Mouse (Mus musculus) neural tube, embryonic 15.5 days (tissue): ENCODE data around the gene Ada. TPM values are rescaled to one million over a fixed set of nuclear protein-coding genes. Genes with fewer than 3 reads are reported as not detected.
A peak's percentile ranks its signal among the peaks of the same experiment; 100 is the strongest.

ENCODE experiments used
- ATAC-seq: fragments of 200-750 bp; cut with Nextera tagmentation; 2 replicates; pipeline ENCODE4 v1.8.0; 2017; ENCODE audit warnings: mild to moderate bottlenecking, moderate TSS enrichment, moderate library complexity; ENCODE audit not compliant: low FRiP score
- H3K27ac ChIP-seq: fragments of 300-500 bp; sonication (generic); replicated peaks from 2 replicates; pipeline ENCODE4 v1.5.1; 2015; ENCODE audit warnings: mild to moderate bottlenecking, inconsistent platforms
- H3K27me3 ChIP-seq: fragments of 300-500 bp; sonication (generic); replicated peaks from 2 replicates; pipeline ENCODE4 v1.6.1; 2015; ENCODE audit warnings: inconsistent platforms
- H3K36me3 ChIP-seq: fragments of 300-500 bp; sonication (generic); 2 replicates; pipeline ENCODE4 v1.6.1; 2015; ENCODE audit warnings: inconsistent platforms
- H3K4me1 ChIP-seq: fragments of 300-500 bp; sonication (generic); 2 replicates; pipeline ENCODE4 v1.6.1; 2015; ENCODE audit warnings: inconsistent platforms
- H3K4me2 ChIP-seq: fragments of 300-500 bp; sonication (generic); 2 replicates; pipeline ENCODE4 v1.6.1; 2015; ENCODE audit warnings: inconsistent platforms, mild to moderate bottlenecking, moderate library complexity
- H3K4me3 ChIP-seq: fragments of 300-500 bp; sonication (generic); replicated peaks from 2 replicates; pipeline ENCODE4 v1.5.1; 2015; ENCODE audit warnings: mild to moderate bottlenecking, inconsistent platforms
- H3K9ac ChIP-seq: fragments of 300-500 bp; sonication (generic); replicated peaks from 2 replicates; pipeline ENCODE4 v1.6.1; 2015; ENCODE audit warnings: mild to moderate bottlenecking, inconsistent platforms
- H3K9me3 ChIP-seq: fragments of 300-500 bp; sonication (generic); replicated peaks from 2 replicates; pipeline ENCODE4 v1.6.1; 2016; ENCODE audit warnings: inconsistent platforms
- WGBS: fragments of 180-500 bp; shearing (Covaris S2); methylation state at CpG from one replicate; pipeline ENCODE4 v1.1.7; 2015; ENCODE audit warnings: mixed read lengths; 5-methylcytosine and 5-hydroxymethylcytosine counted together
- polyA plus RNA-seq: library from polyadenylated mRNA; unstranded; fragments of >200 nt; fragmentation: Nextera tagmentation; extraction: Ambion mirVana; gene quantifications from 2 replicates; pipeline ENCODE4 v1.2.1, GENCODE M21; 2015

The Ada gene
- polyA plus RNA-seq, 1 experiment from 2014 or later, result 4.2 TPM

DNA sequence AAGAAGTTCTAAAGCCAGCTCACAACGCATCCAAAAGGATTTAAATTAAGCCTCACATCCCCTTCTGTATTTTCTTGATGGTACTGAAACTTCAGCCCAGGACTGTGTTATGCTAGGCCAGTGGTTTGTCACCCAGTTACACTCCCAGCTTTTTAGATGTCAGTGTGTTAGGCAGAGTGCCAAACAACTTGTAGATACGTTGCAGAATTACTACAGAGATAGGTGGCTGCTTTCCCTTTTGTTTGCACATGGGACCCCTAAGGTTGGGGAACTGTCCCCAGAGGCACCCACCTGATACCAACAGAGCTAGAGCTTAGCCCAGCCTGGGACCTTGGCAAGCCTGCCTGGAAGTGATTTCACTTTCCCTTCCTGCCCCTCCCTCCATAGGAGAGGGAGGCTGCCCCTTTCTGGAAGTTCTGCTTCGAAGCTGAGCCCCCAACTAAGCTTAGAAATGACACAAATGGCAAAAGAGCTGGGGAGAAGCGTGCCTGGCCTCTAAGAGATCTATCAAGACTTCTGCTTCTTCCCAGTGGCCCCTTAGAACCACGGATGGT, 39.4 kb downstream of the Ada start:
- H3K27ac ChIP-seq, result no peak overlapping the region
- no peak overlapping the region for H3K4me2 ChIP-seq
- H3K27me3 ChIP-seq, result no peaks in the 10 kb centered on the region
- 82% methylated on average over 5 of the region's 5 CpGs for WGBS
- ATAC-seq, result no peak
- no peaks in the 10 kb centered on the region for H3K36me3 ChIP-seq
- no peak overlapping the region for H3K4me3 ChIP-seq
- no peaks in the 10 kb centered on the region for H3K9me3 ChIP-seq
- H3K4me1 ChIP-seq, result no peaks in the 10 kb centered on the region
- no peak overlapping the region for H3K9ac ChIP-seq

DNA sequence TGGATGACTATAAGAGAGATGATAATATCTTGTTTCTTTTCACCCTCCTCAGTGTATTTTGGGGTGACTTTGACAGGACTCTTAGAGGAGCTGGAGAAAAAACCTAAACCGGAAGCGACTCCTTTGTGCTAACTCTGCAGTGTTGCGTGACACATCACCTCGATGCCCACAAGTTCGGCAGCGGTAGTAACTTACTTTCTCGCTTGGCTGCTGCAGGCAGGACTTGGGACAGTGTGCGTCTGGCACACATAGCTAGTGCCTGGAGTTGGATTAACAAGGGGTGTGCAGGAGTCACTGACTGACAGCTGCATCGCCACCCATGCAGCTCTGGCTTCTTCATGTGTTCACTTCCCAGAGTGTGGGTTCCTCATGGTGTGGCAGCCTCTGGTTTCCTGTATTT, 40.0 kb downstream of the Ada start:
- ATAC-seq, result no peak
- WGBS, result 91% methylated on average over 9 of the region's 9 CpGs

DNA sequence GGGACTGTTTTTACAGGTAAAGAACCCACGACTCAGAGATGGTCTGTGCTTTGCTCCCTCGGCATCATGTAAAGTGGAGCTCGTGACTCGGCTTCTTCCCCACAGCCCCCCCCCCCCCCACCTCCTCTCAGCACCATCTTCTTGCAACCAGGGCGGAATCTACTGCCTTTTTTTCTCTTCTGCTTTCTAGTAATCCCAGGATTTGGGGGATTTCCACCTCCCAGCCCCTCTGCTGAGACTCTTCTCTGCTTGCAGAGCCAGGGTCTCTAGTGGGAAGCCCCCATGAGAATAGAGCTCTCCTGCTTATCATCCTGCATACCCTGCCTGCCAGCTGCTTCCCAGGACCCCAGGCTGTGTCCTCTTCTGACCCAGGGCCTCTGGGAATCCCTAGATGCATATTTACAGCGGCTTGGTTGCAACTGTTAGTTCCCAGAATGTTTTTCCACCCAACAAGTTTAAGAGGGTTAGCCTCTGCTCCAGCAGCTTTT, 41.2 kb downstream of the Ada start:
- WGBS, result 80% methylated on average over 6 of the region's 6 CpGs
- ATAC-seq, result no peak

More for the DNA sequence above, 40.0 kb downstream of the Ada start:
- H3K4me1 ChIP-seq, result no peaks in the 10 kb centered on the region
- no peak overlapping the region for H3K4me3 ChIP-seq
- H3K9ac ChIP-seq, result no peak overlapping the region
- no peaks in the 10 kb centered on the region for H3K36me3 ChIP-seq
- no peak overlapping the region for H3K4me2 ChIP-seq
- no peak overlapping the region for H3K27ac ChIP-seq
- H3K27me3 ChIP-seq, result no peaks in the 10 kb centered on the region
- no peaks in the 10 kb centered on the region for H3K9me3 ChIP-seq

DNA sequence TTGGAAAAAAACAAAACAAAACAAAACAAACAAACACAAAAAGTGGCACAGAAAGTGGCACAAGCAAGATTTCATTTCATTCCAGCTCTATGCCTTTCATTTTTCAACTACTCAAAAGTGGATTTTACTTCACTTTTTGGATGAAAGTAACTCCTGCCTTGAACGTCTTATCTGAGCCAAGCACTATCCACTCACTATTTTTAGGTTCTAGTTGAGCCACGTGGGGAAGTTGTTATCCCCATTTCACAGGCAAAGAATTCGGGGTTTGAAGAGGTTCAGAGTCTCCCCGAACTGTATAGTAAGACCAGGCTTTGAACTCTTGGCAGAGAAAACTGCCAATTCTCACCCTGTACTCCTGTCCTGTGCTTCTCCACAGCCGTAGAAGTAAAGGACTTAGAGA, 41.7 kb downstream of the Ada start:
- Histone ChIP-seq H3K4me2 (no peak overlapping the region), H3K27ac (no peak overlapping the region), H3K9ac (no peak overlapping the region), H3K36me3 (no peaks in the 10 kb centered on the region), H3K4me3 (no peak overlapping the region), H3K4me1 (no peaks in the 10 kb centered on the region), H3K9me3 (no peaks in the 10 kb centered on the region), H3K27me3 (no peaks in the 10 kb centered on the region)
- ATAC-seq, result no peak
- WGBS, result 93% methylated on average over 5 of the region's 5 CpGs

More for the DNA sequence above, 41.2 kb downstream of the Ada start:
- Histone ChIP-seq H3K27me3 (no peaks in the 10 kb centered on the region), H3K4me3 (no peak overlapping the region), H3K9me3 (no peaks in the 10 kb centered on the region), H3K36me3 (no peaks in the 10 kb centered on the region), H3K4me1 (no peaks in the 10 kb centered on the region), H3K27ac (no peak overlapping the region), H3K9ac (no peak overlapping the region), H3K4me2 (no peak overlapping the region)

DNA sequence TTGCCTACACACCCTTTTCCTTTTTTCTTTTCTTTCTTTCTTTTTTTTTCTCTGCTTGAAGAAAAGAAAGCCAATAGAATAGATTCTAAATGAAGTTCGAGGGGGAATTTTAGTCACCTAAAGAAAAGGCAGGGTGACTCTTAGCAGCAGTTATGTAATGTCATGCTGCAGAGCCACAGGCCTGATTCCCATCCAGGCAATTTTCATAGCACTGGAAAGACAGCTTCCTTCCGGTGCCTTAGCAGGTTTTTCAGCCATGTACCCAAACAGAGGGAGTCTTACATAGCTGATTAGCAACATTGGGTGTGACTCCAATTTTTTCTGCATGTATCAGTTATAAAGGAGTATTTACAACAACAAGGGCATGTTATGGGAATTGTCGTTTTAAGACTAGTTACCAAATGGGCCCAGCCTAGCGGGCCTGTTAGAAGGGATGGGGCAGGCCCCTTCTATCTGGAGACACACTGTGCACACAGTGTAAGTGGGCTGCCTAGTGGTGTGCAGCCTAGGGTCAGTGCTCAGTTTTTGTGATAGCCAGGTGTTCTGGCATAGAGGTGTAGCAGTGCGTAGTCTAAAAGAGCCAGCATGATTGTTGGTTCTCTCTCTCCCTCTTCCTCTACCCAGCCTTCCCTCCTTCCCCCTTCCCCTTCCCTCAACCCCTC, 46.3 kb downstream of the Ada start:
- Histone ChIP-seq H3K9ac (no peak overlapping the region), H3K36me3 (no peaks in the 10 kb centered on the region), H3K4me1 (peaks cover 1% of the 10 kb centered on the region), H3K4me2 (no peak overlapping the region), H3K27ac (no peak overlapping the region), H3K9me3 (no peaks in the 10 kb centered on the region), H3K4me3 (no peak overlapping the region), H3K27me3 (no peaks in the 10 kb centered on the region)
- ATAC-seq, result no peak
- 91% methylated on average over 5 of the region's 5 CpGs for WGBS

DNA sequence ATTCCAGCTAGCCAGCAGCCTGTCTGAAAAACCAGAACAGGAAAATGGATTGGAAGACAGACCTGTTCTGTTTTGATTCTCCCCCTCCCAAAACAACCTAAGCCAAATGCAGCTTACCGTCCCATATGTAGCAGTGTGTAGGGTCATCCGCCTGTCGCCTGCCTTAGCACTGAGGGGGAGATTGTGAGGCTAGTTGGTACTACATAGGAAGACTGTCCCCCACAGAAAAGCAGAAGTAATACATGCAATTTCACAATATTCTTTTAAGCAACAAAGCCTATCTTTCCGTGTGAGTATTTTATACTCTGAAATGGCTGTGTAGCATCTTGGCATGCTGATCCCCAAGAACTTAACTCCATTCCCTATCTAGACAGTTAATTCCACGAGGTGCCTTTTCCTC, 47.1 kb downstream of the Ada start:
- no peaks in the 10 kb centered on the region for H3K27me3 ChIP-seq
- WGBS, result 79% methylated on average over 5 of the region's 5 CpGs
- no peak for ATAC-seq
- H3K36me3 ChIP-seq, result no peaks in the 10 kb centered on the region
- no peak overlapping the region for H3K9ac ChIP-seq
- H3K4me2 ChIP-seq, result no peak overlapping the region
- no peaks in the 10 kb centered on the region for H3K9me3 ChIP-seq
- peaks cover 9% of the 10 kb centered on the region for H3K4me1 ChIP-seq
- H3K4me3 ChIP-seq, result no peak overlapping the region
- no peak overlapping the region for H3K27ac ChIP-seq

DNA sequence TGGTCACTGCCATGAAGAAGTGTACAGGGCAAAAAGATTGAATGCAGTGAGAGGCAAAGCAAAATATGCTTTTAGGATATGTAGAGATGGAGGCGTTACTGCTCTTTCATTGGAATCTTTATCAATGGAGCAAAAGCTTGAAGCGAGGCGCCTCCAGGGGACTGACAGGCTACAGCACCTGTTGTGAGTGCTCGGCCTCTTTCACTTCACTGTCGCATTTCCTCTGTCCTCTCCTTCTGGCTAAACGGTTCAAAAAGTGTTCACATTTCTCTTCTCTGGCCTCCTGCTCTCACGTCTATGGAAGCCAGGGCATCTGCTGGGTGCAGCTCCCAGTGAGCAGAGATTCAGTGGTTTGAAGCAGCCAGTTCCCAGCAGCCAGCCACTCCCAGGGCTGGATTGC, 47.6 kb downstream of the Ada start:
- ATAC-seq, result no peak
- H3K27me3 ChIP-seq, result no peaks in the 10 kb centered on the region
- H3K9me3 ChIP-seq, result no peaks in the 10 kb centered on the region
- 78% methylated on average over 7 of the region's 7 CpGs for WGBS
- H3K9ac ChIP-seq, result no peak overlapping the region
- peaks cover 9% of the 10 kb centered on the region for H3K4me1 ChIP-seq
- H3K4me3 ChIP-seq, result no peak overlapping the region
- H3K4me2 ChIP-seq, result no peak overlapping the region
- no peaks in the 10 kb centered on the region for H3K36me3 ChIP-seq
- no peak overlapping the region for H3K27ac ChIP-seq

DNA sequence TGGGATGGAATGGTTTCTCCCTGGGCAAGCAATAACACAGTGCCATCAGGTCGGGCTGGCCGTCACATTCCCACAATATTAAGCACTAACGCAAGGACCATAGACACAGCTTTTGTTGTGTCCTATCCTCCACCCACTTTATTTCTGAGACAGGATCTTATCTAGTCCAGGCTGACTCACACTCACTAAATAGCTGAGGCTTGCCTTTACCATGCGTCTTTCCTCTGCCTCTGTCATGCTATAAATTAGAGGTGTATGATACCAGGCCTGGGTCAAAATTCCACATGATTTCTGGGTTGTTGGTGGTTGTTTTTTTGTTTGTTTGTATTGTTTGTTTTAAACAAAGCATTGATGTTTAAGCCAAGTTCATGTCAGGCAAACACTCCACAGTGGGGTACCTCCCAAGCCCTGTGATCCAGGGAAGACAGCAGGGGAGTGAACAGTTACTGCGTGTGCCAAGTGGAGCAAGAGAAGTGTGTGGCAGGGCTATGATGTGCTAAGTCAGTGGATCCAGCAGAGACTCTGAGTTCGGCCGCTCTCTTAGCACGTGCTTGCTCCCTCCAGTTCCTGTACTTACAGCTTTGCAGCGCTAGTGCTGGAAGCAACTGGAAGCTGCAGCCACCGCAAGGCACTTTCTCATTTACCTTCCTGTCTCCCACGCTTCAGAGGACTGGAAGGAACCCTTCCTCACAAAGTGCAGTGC, 50.8 kb downstream of the Ada start:
- H3K36me3 ChIP-seq, result no peaks in the 10 kb centered on the region
- H3K4me1 ChIP-seq, result peaks cover 12% of the 10 kb centered on the region
- no peaks in the 10 kb centered on the region for H3K27me3 ChIP-seq
- H3K9me3 ChIP-seq, result no peaks in the 10 kb centered on the region
- H3K4me3 ChIP-seq, result no peak overlapping the region
- H3K4me2 ChIP-seq, result no peak overlapping the region
- WGBS, result 72% methylated on average over 11 of the region's 11 CpGs
- H3K9ac ChIP-seq, result no peak overlapping the region
- ATAC-seq, result no peak
- no peak overlapping the region for H3K27ac ChIP-seq

DNA sequence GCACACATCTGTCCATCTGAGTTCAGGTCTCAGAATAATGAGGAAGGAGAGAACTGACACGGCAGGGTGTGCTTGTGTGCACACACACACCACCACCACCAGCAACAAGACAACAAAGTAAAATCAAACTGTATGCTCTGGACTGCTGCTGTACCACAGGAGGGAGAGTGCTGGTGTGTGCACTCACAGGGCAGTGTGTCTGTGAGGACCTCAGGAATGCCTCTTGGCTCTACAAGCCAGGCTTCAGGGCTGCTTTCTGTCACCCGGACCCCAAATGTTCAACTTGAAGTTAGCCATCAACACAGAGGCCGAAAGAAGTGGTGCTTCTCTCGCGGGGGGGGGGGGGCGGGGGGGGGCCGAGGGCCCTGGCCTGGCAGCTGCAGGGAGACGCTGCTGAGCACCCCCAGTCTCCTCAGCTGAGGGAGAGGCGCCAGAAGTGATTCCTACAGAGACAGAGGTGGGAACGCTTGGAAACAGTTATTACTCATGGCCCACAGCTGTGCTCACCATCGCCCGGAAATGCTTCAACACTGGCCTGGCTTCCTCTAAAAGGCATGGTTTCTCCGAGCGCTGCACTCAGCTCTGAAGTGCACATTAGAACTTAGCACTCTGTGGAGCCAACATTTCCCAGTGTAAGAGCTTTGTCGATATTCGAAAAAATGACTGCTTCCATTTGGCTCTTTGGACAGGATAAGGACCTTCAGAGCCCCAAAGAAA, 52.1 kb downstream of the Ada start:
- peak overlapping the region; percentile 49 for H3K27ac ChIP-seq
- peaks cover 25% of the 10 kb centered on the region for H3K4me1 ChIP-seq
- 52% methylated on average over 16 of the region's 16 CpGs for WGBS
- no peak overlapping the region for H3K4me3 ChIP-seq
- no peak overlapping the region for H3K4me2 ChIP-seq
- no peak overlapping the region for H3K9ac ChIP-seq
- H3K9me3 ChIP-seq, result no peaks in the 10 kb centered on the region
- ATAC-seq, result no peak
- H3K36me3 ChIP-seq, result no peaks in the 10 kb centered on the region
- no peaks in the 10 kb centered on the region for H3K27me3 ChIP-seq

DNA sequence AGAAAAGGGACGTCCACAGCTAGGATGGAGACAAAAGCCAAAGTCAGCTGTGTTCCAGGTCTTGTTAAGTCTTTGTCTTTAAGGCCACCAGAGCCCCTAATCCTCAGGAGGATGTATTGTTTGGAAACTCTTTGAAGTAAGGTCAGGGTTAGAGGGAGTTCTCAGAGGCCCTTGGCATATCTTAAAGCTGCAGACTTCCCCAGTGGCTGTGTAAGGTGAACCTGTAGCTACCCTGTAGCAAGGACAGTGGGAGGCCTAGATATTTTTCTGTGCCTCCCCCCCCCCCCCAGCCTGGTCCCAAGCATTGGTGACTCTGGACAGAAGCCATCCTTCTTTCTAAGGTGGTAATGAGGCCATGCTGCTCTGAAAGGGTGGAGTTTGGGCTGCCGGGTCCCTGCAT, 53.3 kb downstream of the Ada start:
- no peak overlapping the region for H3K9ac ChIP-seq
- H3K27ac ChIP-seq, result no peak overlapping the region
- ATAC-seq, result no peak
- no peaks in the 10 kb centered on the region for H3K27me3 ChIP-seq
- H3K9me3 ChIP-seq, result no peaks in the 10 kb centered on the region
- peaks cover 28% of the 10 kb centered on the region for H3K4me1 ChIP-seq
- H3K4me3 ChIP-seq, result no peak overlapping the region
- H3K36me3 ChIP-seq, result no peaks in the 10 kb centered on the region
- 41% methylated on average over 2 of the region's 2 CpGs for WGBS
- H3K4me2 ChIP-seq, result no peak overlapping the region

DNA sequence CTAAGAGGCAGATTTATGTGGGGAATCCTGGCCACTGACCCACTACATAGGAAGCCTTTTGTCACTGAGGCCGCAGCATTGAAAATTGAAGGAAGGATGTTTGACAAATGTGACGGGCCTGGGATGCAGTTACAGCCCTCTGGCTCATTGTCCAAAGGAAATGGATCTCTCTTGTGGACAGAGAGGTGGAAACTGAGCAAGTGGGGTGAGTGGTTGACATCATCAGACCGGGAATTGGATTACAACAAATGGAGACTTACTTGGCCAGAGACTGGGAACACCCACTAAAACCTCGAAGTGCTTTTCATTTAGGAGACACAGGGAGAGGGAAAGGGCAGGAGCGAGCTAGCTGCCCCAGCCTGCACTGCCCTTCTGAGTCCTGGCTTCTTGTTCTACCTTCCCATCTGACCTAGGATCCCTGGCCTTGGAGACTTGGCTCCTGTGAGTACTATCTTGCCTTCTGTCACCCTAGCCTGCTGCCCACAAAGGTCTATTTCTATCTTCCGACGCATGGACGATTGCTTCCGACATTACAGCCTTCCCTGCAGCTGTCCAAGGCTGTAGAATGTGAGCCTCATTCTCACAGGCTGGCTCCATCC, 56.2 kb downstream of the Ada start:
- Histone ChIP-seq H3K9me3 (no peaks in the 10 kb centered on the region), H3K4me2 (no peak overlapping the region), H3K27me3 (no peaks in the 10 kb centered on the region), H3K4me1 (peaks cover 46% of the 10 kb centered on the region), H3K4me3 (no peak overlapping the region), H3K36me3 (no peaks in the 10 kb centered on the region), H3K27ac (peak overlapping the region; percentile 63), H3K9ac (no peak overlapping the region; the same call in 1 of the 2 replicates)
- no peak for ATAC-seq
- WGBS, result 23% methylated on average over 9 of the region's 9 CpGs
